Mouse (Mus musculus) spleen, adult 2 months (tissue): ENCODE data around the gene Slc16a7.

ENCODE experiments used
- CTCF ChIP-seq: fragments of 200-500 bp; IDR thresholded peaks from 2 replicates; pipeline ENCODE4 v1.5.1; 2011; ENCODE audit warnings: mild to moderate bottlenecking, inconsistent platforms; ENCODE audit not compliant: insufficient read depth, insufficient read length, insufficient replicate concordance; ENCODE audit errors: extremely low read depth
- POLR2A ChIP-seq: fragments of 200-500 bp; IDR thresholded peaks from 2 replicates; pipeline ENCODE4 v1.6.1; 2011; ENCODE audit warnings: low read depth, low read length, inconsistent platforms

- no peak for TF ChIP-seq CTCF
- TF ChIP-seq POLR2A = no peak
Observed at GRCm38 (mm10) chr10:125175013-125175650, 214.1 kb downstream of the Slc16a7 start.
